Mouse (Mus musculus) liver, embryonic 16.5 days (tissue): ENCODE results near the gene Gm44596. TPM values are rescaled to one million over a fixed set of nuclear protein-coding genes. Genes with fewer than 3 reads are reported as not detected.

ENCODE experiments used
- ATAC-seq: fragments of 200-750 bp; cut with Nextera tagmentation; 2 replicates; pipeline ENCODE4 v1.8.0; 2017; ENCODE audit warnings: low read depth, mild to moderate bottlenecking, moderate number of reproducible peaks, moderate library complexity
- H3K27ac ChIP-seq: fragments of 300-500 bp; sonication (generic); 2 replicates; pipeline ENCODE4 v1.5.1; 2014; ENCODE audit warnings: mild to moderate bottlenecking, low read length
- H3K27me3 ChIP-seq: fragments of 300-500 bp; sonication (generic); 2 replicates; pipeline ENCODE4 v1.6.1; 2014; ENCODE audit warnings: low read depth, low read length, mixed read lengths; ENCODE audit not compliant: control insufficient read depth, insufficient read depth
- H3K36me3 ChIP-seq: fragments of 300-500 bp; sonication (generic); 2 replicates; pipeline ENCODE4 v1.6.1; 2014; ENCODE audit warnings: mild to moderate bottlenecking; ENCODE audit not compliant: control insufficient read depth, insufficient read depth
- H3K4me1 ChIP-seq: fragments of 300-500 bp; sonication (generic); 2 replicates; pipeline ENCODE4 v1.6.1; 2014; ENCODE audit warnings: low read depth, low read length, mixed read lengths; ENCODE audit not compliant: control insufficient read depth
- H3K4me2 ChIP-seq: fragments of 300-500 bp; sonication (generic); 2 replicates; pipeline ENCODE4 v1.6.1; 2014; ENCODE audit warnings: low read depth, low read length, mixed read lengths
- H3K4me3 ChIP-seq: fragments of 300-500 bp; sonication (generic); 2 replicates; pipeline ENCODE4 v1.5.1; 2014; ENCODE audit warnings: low read depth, mild to moderate bottlenecking, low read length
- H3K9ac ChIP-seq: fragments of 300-500 bp; sonication (generic); 2 replicates; pipeline ENCODE4 v1.6.1; 2014; ENCODE audit warnings: low read depth, low read length
- H3K9me3 ChIP-seq: fragments of 300-500 bp; sonication (generic); replicated peaks from 2 replicates; pipeline ENCODE4 v1.6.1; 2016; ENCODE audit warnings: low read length; ENCODE audit not compliant: control insufficient read depth
- WGBS: fragments of 180-500 bp; shearing (Covaris S2); extraction: QIAGEN DNeasy Blood & Tissue Kit; methylation state at CpG from one replicate; pipeline ENCODE4 v1.1.7; 2014; ENCODE audit not compliant: insufficient replicate concordance; 5-methylcytosine and 5-hydroxymethylcytosine counted together
- polyA plus RNA-seq: library from polyadenylated mRNA; unstranded; fragments of >200 nt; fragmentation: Nextera tagmentation; extraction: Ambion mirVana; gene quantifications from 2 replicates; pipeline ENCODE4 v1.2.1, GENCODE M21; 2015

Gm44596 gene
- polyA plus RNA-seq, 1 experiment from 2014 or later, result not detected

- H3K36me3 ChIP-seq, result peaks cover 4% of the 10 kb centered on the region; the same call in 1 of the 2 replicates
- H3K4me3 ChIP-seq, result no peak overlapping the region
- no peak overlapping the region for H3K4me2 ChIP-seq
- peaks cover 39% of the 10 kb centered on the region for H3K4me1 ChIP-seq
- no peak for ATAC-seq
- 76% methylated on average over 2 of the region's 2 CpGs for WGBS
- H3K9me3 ChIP-seq, result no peaks in the 10 kb centered on the region
- H3K9ac ChIP-seq, result no peak overlapping the region
- no peak overlapping the region for H3K27ac ChIP-seq
- no peaks in the 10 kb centered on the region for H3K27me3 ChIP-seq
Measured at GRCm38 (mm10) chr6:128440238-128440637, 64.9 kb downstream of the Gm44596 start.

GRCm38 (mm10) chr6:128445761-128446535 lies 70.6 kb downstream of the Gm44596 start:
- Histone ChIP-seq H3K27ac (no peak overlapping the region), H3K9me3 (no peaks in the 10 kb centered on the region), H3K36me3 (no peaks in the 10 kb centered on the region), H3K4me3 (no peak overlapping the region), H3K27me3 (no peaks in the 10 kb centered on the region), H3K9ac (no peak overlapping the region), H3K4me2 (peak overlapping the region; percentile 33), H3K4me1 (peaks cover 7% of the 10 kb centered on the region)
- WGBS, result 17% methylated on average over 14 of the region's 14 CpGs
- peak; percentile 50; the same call in 1 of the 2 replicates for ATAC-seq

GRCm38 (mm10) chr6:128447063-128447462 lies 71.8 kb downstream of the Gm44596 start:
- no peaks in the 10 kb centered on the region for H3K27me3 ChIP-seq
- 76% methylated on average over 5 of the region's 5 CpGs for WGBS
- H3K9ac ChIP-seq, result no peak overlapping the region
- no peak overlapping the region for H3K4me3 ChIP-seq
- H3K36me3 ChIP-seq, result no peaks in the 10 kb centered on the region
- no peak for ATAC-seq
- peaks cover 7% of the 10 kb centered on the region for H3K4me1 ChIP-seq
- no peaks in the 10 kb centered on the region for H3K9me3 ChIP-seq
- no peak overlapping the region for H3K4me2 ChIP-seq
- H3K27ac ChIP-seq, result no peak overlapping the region

- Histone ChIP-seq H3K27ac (no peak overlapping the region), H3K4me1 (no peaks in the 10 kb centered on the region), H3K36me3 (no peaks in the 10 kb centered on the region), H3K27me3 (no peaks in the 10 kb centered on the region), H3K4me2 (no peak overlapping the region), H3K9me3 (no peaks in the 10 kb centered on the region), H3K4me3 (no peak overlapping the region), H3K9ac (no peak overlapping the region)
- 63% methylated on average over 12 of the region's 12 CpGs for WGBS
- ATAC-seq, result no peak
Measured at GRCm38 (mm10) chr6:128455835-128456605, 80.7 kb downstream of the Gm44596 start.

Other genes starting within 250 kb of the Gm44596 start
- 23.3 and 25.8 TPM in 2 replicates for gene Tspan9, start 231.9 kb upstream of the Gm44596 start, polyA plus RNA-seq
- 0.44 and 0.51 TPM in 2 replicates for gene Tead4, start 74.7 kb upstream of the Gm44596 start, polyA plus RNA-seq
- 1.4 and 1.7 TPM in 2 replicates for gene Tulp3, start 19.7 kb upstream of the Gm44596 start, polyA plus RNA-seq
- 48.0 and 54.8 TPM in 2 replicates for gene Rhno1, start 12.6 kb upstream of the Gm44596 start, polyA plus RNA-seq
- gene Foxm1, start 12.5 kb upstream of the Gm44596 start, polyA plus RNA-seq, result 14.4 and 17.3 TPM in 2 replicates
- gene Tex52, start within 50 bp of the Gm44596 start, polyA plus RNA-seq, result not detected in 2 replicates
- gene Nrip2, start 23.8 kb downstream of the Gm44596 start, polyA plus RNA-seq, result 4.1 and 4.7 TPM in 2 replicates
- gene Itfg2, start 49.4 kb downstream of the Gm44596 start, polyA plus RNA-seq, result 10.5 and 11.9 TPM in 2 replicates
- gene Fkbp4, start 63.2 kb downstream of the Gm44596 start, polyA plus RNA-seq, result 156 and 174 TPM in 2 replicates
- 674 and 844 TPM in 2 replicates for gene Pzp, start 151.2 kb downstream of the Gm44596 start, polyA plus RNA-seq
- gene A2ml1, start 206.1 kb downstream of the Gm44596 start, polyA plus RNA-seq, result 47.2 and 49.7 TPM in 2 replicates
- gene Klrb1a, start 248.0 kb downstream of the Gm44596 start, polyA plus RNA-seq, result 0.24 and 0.27 TPM in 2 replicates